Comparison of ENCODE assay signal across 13 mouse cellular contexts in genomic region chr7:102333741-102334140, GRCm38 (mm10).
A peak's percentile ranks its signal among the peaks of the same experiment; 100 is the strongest.
DNase-seq lines count a peak whose midpoint lies in the region; ATAC-seq lines count a peak whose summit lies in the region.
"Had no signal": no experiment of that assay in that cellular context is flagged by ENCODE, and none has a peak within 500 bp of the region (broad histone marks: within the 10 kb centered on the region; RNA-seq: fewer than 3 reads in every experiment).

No protein-coding gene starts in this region.

- peak; percentile 13 for DNase-seq in adrenal gland, adult 2 months
- DNase-seq in adrenal gland, adult 8-10 months = no peak
- peak; percentile 16 for DNase-seq in kidney, postnatal 14 days
- no peak for DNase-seq in spleen, postnatal 4 days (ENCODE audit: low spot score in 2 of 2)
- DNase-seq in natural killer cell, adult 2 months (ENCODE audit: low spot score in 2 of 2) = no peak
- DNase-seq: cerebellum, adult 11-12 months; layer of hippocampus, adult 9-11 months; midbrain, embryonic 14.5 days; retina, postnatal 1 day had no signal

- no peak for ATAC-seq in kidney, embryonic 15.5 days (replicated peaks; ENCODE audit: low FRiP score)
- ATAC-seq in heart, embryonic 13.5 days (ENCODE audit: extremely low read depth, insufficient number of reproducible peaks, low FRiP score, low TSS enrichment) = no peak
- peak; percentile 35; the same call in 1 of the 2 replicates for ATAC-seq in megakaryocyte, adult 5-6 weeks (ENCODE audit: poor library complexity, severe bottlenecking)

- no peaks in the 10 kb centered on the region for H3K4me1 ChIP-seq in kidney, embryonic 15.5 days
- peaks cover 26% of the 10 kb centered on the region for H3K4me1 ChIP-seq in heart, embryonic 13.5 days
- H3K4me1 ChIP-seq: neural tube, embryonic 13.5 days had no signal

- 61% methylated on average over 4 of the region's 4 CpGs for WGBS in kidney, embryonic 15.5 days
- 9% methylated on average over 4 of the region's 4 CpGs for WGBS in heart, embryonic 13.5 days

- no peak overlapping the region for H3K4me2 ChIP-seq in kidney, embryonic 15.5 days
- no peak overlapping the region for H3K4me2 ChIP-seq in heart, embryonic 13.5 days
- H3K4me2 ChIP-seq: neural tube, embryonic 13.5 days had no signal

- no peaks in the 10 kb centered on the region for H3K9me3 ChIP-seq in kidney, embryonic 15.5 days (replicated peaks)
- H3K9me3 ChIP-seq in heart, embryonic 13.5 days = no peaks in the 10 kb centered on the region
- H3K9me3 ChIP-seq: neural tube, embryonic 13.5 days had no signal

- H3K36me3 ChIP-seq in kidney, embryonic 15.5 days = no peaks in the 10 kb centered on the region
- no peaks in the 10 kb centered on the region for H3K36me3 ChIP-seq in heart, embryonic 13.5 days
- H3K36me3 ChIP-seq: neural tube, embryonic 13.5 days had no signal

- no peak overlapping the region for H3K27ac ChIP-seq in kidney, embryonic 15.5 days
- H3K27ac ChIP-seq in heart, embryonic 13.5 days (replicated peaks) = peak overlapping the region; percentile 71
- H3K27ac ChIP-seq: neural tube, embryonic 13.5 days had no signal

- H3K9ac ChIP-seq in kidney, embryonic 15.5 days = no peak overlapping the region
- H3K9ac ChIP-seq in heart, embryonic 13.5 days = no peak overlapping the region
- H3K9ac ChIP-seq: neural tube, embryonic 13.5 days had no signal

- H3K27me3 ChIP-seq in kidney, embryonic 15.5 days = no peaks in the 10 kb centered on the region
- H3K27me3 ChIP-seq in heart, embryonic 13.5 days (replicated peaks) = no peaks in the 10 kb centered on the region
- H3K27me3 ChIP-seq: neural tube, embryonic 13.5 days had no signal

- no peak overlapping the region for H3K4me3 ChIP-seq in kidney, embryonic 15.5 days (replicated peaks)
- no peak overlapping the region for H3K4me3 ChIP-seq in heart, embryonic 13.5 days
- H3K4me3 ChIP-seq: neural tube, embryonic 13.5 days had no signal

Comparison
In these comparisons a context has a peak if more than half of its experiments do, and no peak if none do; other contexts are left out.
1. DNase-seq: peak in adrenal gland, adult 2 months (single experiment) and kidney, postnatal 14 days (single experiment); none in adrenal gland, adult 8-10 months (single experiment), spleen, postnatal 4 days (0 of 2) and natural killer cell, adult 2 months (0 of 2).